Mouse (Mus musculus) left cerebral cortex, adult 8-10 months (tissue): ENCODE results near the gene Cngb1. TPM values are rescaled to one million over a fixed set of nuclear protein-coding genes. Genes with fewer than 3 reads are reported as not detected.
A peak's percentile ranks its signal among the peaks of the same experiment; 100 is the strongest.

Source experiments
- DNase-seq, 2 experiments: peaks; one replicate each; pipeline ENCODE4 v3.0.0; 2022; ENCODE audit warnings: low spot score in 2 of 2
- total RNA-seq, 4 experiments: library from RNA; stranded (reverse); gene quantifications; 2 replicates each; pipeline ENCODE4 v1.2.4; 2022

Gene Cngb1
- total RNA-seq, 4 experiments from 2014 or later, result 0.25 to 0.53 (median 0.49) TPM

DNA sequence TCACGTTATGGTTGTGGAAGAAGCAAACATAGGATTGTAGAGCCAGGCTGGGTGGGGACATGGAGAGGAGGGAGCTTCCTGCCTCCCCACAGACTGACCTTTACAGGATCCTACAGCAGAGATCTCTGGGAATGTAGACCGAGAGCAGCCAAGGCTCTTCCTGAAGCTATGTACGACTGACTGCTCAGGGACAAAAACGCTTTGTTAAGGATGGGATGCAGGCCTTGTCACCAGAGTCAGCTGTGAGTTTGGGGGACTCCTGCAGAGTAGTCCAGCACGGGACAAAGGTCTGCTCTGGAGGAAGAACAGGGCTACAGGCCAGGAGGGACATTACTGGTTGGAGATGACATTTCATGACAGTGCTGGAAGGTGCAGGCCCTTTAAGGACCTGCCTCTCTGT lies 18.3 kb upstream of the Cngb1 start:
- no peak for DNase-seq

DNA sequence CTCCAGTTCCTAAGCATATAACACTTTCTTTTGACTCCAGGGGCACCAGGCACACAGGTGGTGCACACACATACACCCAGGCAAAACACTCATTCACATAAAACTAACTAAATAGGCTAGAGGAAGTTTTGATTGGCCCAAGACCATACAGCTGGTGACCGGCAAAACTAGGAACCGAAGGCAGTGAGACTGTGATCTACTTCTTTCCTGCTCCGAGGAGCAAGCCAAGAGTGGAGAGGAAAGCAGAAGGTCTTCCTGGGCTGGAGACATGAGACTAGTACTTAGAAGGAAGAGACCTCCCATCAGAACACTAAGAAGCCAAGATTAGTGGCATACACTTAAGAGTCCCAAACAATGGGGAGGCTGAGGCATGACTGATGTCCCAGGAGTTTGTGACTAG lies 16.8 kb upstream of the Cngb1 start:
- DNase-seq, result no peak

DNA sequence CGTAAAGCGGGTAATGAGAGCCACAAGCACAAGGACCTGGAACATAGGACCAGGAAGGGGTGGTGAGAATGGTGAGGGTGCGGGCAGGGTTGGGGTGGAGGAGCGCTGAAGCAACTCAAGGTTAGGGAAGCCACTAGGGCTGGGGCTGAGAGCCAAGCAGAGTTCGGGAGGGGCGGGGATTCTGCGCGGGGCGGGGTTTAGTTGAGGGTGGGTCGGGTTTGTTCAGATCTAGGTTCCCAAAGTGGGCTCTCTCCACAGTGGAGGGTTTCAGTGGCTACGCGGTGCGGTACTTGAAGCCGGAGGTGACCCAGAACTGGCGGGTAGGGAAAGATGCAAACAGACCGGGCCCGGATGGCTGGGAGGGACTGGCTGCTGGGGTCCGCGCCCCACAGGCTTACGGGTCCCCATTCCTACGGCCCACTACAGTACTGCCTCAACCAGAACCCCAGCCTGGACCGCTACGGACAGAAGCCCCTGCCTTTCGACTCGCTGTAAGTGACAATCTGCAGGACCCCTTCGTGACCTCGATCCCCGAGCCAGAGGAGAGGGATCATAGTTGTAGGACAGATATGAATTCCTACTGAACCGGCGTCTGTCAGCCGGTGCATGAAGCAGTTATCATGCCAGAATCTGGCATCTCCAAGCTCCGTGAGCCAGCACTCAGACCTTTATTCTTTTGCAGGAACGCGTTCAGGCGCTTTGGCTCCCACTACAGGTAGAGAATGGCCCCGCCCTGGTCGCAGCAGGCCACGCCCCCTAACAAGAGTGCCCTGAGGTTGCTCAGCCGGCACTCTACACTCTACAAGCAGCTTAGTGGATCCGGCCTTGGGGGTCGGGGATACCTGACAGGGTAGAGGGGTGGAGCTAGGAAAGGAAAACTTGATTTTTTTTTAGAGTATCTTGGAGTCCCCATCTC lies 14.1 kb upstream of the Cngb1 start:
- no peak for DNase-seq

DNA sequence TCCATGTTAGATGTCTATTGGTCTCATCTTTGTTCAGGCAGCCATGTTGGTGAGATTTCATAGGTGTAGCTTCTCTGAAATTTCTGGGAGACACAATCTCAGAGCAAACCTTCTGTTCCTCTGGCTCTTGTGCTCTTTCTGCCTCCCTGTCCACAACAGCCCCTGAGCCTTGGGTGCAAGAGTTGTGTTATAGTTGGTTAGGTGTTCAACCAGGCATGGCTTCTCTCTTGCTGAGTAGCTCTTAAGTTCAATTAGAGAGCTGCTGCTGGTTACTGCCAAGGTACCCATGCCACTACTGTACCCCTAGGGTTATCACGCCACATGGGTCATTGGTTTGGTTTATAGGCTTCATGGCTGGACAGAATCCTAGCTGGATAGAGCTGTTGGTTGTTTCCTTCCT lies 9.0 kb upstream of the Cngb1 start:
- no peak for DNase-seq

DNA sequence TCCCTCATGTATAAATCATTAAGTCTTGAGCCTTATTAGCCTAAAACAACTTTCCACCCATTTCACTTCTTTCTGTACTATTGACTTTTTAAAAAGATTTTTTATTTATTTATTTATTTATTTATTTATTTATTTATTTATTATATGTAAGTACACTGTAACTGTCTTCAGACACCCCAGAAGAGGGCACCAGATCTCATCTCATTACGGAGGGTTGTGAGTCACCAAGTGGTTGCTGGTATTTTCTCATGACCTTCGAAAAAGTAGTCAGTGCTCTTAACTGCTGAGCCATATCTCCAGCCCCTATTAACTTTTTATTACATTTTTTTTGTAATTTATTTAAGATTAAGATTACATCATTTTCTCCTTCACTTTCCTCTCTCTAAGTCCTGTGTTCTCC lies 8.3 kb upstream of the Cngb1 start:
- no peak for DNase-seq

DNA sequence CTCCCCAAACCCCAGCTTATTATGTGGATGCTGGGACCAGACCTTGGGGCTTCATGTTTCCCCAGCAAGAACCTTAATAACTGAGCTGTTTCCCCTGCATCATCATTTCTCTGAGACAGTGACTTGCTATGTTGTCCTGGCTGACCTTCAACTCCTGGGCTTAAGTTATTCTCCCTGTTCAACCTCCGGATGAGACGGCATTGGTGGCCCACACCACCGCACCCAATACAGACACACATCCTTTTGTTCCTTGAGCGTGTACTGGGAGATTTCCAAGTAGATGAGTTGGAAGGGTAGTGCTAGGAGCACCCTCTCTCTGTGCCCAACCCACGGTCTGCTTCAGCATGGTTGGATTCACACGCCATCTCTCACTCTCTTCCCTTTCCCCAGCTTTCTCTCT lies 7.5 kb upstream of the Cngb1 start:
- no peak for DNase-seq

DNA sequence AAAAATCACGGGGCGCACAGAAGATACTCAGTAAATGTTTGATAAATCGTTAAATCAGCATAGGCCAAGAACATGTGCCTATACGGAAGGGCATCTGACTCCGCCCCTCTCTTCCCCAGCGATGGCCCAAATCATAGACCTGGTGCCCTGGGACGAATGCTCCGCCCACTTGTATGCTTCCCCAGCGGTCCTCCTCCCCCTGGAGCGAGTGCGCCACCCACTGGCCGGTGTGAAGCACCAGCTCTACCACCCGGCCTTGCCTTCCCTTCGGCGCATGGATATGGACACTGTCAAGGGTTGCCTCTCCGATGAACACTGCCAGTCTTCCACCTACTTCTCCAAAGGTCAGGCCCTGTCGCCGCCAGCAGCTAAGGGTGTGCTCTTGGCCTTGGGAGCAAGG lies 6.5 kb upstream of the Cngb1 start:
- DNase-seq, result no peak

DNA sequence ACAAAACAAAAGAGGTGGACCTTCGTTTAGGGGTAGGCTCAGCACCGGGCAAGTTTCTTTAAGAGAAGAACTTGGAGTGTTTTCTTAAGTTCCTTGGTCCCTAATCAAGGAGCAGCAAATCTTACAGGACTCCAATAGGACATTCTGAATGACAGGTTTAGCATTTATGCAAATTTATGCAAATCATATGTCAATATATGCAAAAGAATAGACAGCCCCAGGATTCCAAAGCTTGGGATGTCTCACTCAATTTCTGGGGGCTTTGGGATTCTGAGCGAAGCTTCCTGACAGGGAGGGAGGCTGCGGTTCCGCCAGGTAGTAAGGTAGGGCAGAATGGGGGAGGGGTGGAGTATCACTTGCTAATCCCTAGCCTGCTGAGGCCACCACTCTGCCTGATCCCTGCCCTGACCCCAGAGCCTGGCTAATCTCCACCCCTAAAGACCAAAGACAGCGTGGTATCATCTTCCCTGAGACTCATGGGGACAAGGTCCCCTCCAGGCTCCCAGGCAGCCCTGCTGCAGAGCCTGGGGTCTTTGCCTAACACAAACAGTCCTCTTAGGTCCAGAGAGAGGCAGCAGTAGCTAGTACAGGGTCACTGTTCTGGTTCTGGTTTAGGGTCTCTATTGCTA lies 4.1 kb upstream of the Cngb1 start, which contains the start of gene Tepp:
TSS of gene Tepp (plus strand) at position 225 of the 629 bp plus-strand sequence.
- DNase-seq, result no peak

DNA sequence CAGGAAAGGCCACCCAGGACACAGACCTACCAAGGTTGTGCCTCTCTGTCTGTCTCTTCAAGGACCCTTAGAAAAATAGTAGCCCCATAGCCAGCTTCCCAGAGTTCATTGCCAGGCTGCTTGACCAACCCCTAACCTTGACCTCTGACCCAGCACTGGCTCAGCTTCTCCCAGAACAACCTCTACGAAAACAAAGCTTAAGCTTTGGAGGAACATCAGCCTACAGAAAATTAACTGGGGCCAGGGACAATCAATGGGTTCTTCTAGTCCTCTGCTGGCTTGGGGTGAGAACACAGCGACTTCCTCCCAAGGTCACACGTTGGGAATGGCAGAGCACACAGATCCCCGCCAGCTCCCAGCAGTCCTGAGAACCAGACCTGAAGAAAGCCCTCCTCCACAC lies 859 bp downstream of the Cngb1 start:
- no peak for DNase-seq

DNA sequence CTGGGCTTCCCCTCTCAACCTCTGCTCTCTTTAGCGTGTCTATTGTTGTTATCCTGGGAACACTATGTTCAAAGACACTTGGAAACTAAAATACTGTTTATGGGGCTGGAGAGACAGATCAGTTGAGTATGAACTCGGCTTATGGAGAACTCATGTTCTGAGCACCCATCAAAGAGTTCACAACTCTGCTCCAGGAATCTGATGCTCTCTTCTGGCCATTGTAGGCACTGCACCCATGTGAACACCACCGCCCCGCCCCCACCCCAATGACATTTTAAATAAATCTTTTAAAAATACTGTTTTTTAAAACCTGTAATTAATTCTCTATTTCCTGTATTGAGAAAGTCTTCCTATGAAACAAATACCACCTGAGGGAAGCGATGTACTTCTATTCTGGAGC lies 4.0 kb downstream of the Cngb1 start:
- DNase-seq, result no peak

DNA sequence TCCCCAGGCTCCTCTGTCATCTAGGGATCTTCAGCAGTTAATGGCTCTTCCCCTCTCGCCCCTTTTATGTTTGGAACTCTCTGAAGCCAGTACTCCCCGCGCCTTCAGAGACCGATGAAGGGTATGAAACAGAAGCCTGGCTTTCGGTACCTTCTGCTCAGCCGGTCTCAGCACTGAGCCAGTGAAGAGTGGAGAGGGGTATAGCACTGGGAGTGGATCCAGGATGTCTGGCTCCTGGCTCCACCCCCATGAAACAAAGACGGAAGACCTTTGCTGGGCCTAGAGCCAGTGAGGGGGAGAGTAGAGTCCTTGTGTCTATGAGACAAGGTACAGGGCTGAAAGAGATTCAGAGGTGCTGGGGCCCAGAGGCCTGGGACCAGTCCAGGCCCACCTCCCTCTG lies 12.5 kb downstream of the Cngb1 start:
- DNase-seq, result no peak

DNA sequence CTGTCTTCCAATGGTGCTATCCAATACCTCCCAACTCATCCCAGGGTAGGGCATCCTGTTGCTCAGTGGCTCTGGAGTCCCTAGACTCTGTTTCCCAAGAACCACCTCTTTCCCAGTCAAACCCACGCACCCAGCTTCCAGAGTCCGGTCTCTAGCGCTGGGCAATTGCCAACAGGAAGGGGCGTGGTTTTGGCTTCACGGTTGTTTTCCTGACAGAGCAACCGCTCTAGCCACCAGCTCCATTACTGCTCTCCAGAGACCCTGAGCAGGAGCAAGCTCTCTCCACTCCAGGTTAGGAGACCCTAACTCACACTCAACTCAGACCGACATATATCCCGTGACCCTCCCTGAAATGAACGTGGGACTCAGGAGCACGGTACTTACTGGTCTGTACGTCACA lies 13.2 kb downstream of the Cngb1 start:
- DNase-seq, result no peak

DNA sequence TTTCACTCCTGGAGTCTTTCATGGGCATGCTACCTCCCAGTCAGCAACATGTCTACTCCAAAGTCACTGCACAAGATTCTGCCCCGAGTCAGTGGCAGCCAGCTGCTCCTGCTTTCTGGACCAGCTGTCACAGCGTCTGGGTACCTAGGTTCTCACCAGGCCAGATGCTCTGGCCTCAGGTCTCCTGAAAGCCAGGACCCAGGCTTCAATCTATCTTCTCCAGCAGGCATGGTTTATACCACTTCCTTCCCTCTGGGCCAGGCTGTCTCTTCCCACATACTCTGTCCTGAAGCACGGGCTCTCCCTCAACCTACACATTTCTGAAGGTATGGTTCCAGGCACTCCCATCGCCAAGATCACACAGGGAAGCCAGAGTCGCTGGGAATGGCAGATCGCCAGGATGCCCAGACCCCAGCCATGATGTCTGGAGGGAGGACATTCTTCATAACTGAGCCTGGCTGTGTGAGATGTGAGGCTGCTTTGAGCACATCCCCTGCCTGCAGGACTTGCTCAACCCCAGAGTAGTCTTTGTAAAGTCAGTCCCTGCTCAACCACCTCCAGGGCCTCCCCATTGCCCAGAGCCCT lies 17.2 kb downstream of the Cngb1 start:
- no peak for DNase-seq

DNA sequence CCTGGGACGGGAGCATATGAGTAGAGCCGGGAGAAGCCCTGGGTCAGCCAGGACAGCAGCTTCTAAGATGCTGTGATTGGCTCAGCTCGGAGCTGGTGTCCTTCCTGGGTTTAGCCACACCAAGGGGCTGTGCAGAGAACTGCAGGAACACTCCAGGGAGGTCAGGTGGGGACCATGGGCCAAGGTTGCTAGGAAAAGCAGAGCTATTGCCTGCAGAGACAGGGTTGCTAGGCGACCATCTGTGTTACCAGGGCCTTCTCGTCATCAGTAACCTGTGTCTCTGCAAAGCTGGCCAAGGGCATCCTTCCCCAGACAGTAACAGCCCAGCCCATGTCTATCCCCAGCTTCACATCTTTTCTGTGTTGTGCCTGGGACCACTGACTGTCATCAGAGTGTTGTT lies 24.9 kb downstream of the Cngb1 start:
- no peak for DNase-seq

DNA sequence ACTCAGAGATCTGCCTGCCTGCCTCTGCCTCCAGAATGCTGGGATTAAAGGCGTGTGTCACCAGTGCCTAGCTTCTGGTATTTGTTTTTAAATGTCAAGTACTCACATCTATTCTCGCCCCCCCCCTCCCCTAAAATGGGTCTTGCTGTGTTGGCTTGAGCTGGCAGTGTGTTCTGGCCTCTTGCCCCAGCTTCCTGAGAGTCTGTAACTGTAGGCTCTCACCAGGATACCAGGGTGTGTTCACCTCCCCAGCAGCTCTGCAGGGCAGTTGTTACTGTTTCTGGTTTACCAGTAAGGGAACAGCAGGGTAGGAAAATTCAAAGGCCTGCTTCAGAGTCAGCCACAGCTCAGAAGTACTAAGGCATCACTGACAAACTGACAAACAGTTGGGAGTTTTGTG lies 33.5 kb downstream of the Cngb1 start:
- no peak for DNase-seq

DNA sequence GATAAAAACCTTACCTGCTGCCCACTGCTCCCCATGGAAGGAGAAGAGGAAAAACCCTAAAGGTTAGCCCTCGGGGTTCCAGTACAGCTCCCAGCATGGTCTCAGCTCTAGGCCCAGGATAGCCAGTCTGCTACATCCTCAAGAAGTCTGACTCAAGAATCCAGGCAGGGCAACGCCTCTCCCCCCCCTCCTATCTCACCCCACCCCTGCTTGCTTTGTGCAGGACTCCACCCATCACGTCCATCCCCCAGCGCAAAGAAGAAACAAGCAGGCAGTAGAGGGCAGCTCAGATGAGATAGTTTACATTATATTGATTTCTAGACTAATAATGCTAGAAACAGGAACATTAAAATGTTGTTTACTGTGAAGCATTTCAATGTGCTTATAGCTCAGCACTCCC lies 34.5 kb downstream of the Cngb1 start:
- DNase-seq, result no peak

DNA sequence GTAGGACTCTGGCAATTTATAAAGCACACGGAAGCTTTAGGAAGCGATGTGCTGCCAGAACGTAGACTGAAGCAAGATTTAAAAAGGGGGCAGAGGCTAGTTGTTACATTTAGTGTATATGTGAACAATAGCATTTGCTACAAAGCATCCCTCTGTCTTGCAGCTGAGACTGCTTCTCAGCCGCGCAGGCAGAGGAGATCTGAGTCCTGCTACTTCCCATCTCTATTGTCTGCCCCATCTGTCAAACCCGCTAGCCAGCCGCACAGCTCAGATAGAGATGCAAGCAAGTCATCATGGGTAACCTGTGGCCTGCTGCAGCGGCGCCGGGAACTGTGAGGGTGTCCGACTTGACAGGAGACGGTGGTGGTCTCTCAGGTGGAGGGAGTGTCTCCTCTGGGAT lies 35.9 kb downstream of the Cngb1 start:
- no peak for DNase-seq

DNA sequence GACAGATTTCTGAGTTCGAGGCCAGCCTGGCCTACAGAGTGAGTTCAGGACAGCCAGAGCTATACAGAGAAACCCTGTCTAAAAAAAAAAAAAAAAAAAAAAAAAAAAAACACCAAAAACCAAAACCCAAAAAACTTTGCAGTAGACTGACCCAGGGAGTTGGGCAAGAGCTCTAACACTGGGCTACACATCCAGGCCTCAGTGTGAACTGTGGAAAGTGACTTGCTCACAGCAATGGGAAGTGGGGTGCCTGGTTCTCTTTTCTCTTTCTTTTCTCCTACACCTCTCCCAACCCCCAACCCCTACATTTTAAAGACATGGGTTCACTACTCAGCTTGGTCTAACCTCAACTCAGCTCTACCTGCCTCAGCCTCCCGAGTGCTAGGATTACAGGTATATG lies 44.2 kb downstream of the Cngb1 start:
- DNase-seq, result no peak

DNA sequence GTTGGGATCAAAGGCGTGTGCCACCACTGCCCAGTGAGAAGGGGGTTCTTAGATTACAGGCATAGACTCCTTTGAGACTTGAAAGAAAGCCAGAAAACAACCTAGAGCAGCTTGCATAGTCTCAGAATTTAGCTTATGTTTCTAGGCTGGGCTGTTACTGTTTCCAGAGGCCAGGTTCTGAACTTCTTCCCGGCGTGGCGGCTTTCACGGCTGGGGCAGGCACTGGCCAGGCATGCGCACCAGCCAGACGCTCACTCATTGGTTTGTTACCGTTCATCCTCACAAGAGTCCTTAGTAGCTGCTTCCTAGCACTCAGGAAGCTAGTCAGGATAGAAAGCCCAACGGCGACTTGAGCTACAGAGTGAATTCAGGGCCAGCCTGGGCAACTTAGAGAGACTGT lies 50.8 kb downstream of the Cngb1 start:
- DNase-seq, result no peak

DNA sequence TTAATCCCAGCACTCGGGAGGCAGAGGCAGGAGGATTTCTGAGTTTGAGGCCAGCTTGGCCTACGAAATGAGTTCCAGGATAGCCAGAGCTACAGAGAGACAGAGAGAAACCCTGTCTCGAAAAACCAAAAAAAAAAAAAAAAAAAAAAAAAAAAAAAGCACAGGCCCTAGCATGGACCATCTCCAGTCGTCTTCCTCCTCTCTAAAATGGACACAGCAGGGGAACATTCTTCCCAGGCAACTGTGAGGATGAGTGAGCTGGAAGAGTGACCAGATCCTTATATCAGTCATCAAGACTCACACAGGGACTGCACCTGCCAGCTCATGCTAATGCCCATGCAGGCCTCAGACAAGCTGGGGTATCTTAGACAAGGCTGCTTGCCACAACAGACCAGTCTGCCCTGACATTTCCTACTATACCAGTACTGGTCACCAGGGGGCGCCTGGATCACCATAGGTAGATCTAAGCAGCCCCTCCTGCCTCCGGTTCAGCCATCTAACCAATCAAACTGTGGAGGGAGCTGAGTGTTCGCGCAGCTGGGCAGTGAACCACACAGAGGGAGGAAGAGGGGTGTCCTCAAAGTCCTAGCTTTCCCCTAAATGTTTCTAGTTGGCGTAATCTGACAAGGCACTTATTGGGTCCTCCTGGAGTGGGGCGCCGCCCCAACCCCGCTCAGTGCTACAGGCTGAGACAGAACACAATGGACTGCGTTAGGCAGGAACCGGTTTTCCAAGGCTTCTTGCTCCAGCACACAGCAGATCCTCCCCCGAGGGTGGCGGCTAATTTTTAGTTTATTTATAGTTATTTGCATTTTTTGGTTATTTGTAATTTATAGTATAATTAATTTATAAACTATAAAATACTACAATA lies 51.6 kb downstream of the Cngb1 start:
- DNase-seq, result peak; percentile 93 to 94

DNA sequence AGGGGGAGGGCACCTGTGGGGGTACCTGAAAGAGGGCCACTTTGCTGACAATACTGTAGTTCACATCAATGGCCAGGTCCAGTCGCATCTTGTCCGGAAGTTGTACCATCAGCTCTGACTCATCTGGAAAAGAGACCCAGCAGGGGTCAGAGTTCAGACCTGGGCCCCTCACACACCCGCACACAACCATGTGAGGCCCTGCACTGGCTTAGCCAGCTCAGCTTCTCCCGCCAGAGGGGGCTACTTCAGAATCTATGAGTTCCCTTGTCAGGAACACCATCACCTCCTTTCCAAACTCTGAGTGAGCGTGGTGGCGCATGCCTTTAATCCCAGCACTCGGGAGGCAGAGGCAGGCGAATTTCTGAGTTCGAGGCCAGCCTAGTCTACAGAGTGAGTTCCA lies 54.3 kb downstream of the Cngb1 start:
- DNase-seq, result no peak

DNA sequence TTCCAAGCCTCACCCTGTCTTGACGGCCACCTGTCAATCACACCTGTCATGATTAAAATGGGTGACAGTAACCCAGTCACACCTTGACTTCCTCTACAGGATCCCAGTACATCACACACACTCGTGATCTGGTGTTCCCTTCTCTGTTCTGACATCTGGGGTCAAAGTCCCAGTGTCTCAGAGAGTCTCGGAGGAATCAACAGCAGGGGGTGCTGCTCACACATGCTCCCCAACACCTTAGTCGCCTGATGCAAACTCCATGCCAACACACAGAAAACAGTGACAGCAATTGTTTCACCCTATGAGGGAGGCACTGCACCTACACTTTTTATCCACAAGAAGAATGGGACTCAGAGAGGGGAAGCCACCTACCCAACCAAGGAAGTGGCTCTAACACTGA lies 56.5 kb downstream of the Cngb1 start:
- no peak for DNase-seq
